Mouse (Mus musculus) layer of hippocampus, adult 2 months (tissue): ENCODE measurements around the gene Abhd14a. TPM values are rescaled to one million over a fixed set of nuclear protein-coding genes. Genes with fewer than 3 reads are reported as not detected.

ENCODE experiments used
- DNase-seq, 2 experiments: peaks; one replicate each; pipeline ENCODE4 v3.0.0; 2022; ENCODE audit warnings: low spot score in 2 of 2
- H3K27ac ChIP-seq: fragments of 200-600 bp; 2 replicates; pipeline ENCODE4 v1.8.1; 2022
- H3K4me3 ChIP-seq: fragments of 200-600 bp; 2 replicates; pipeline ENCODE4 v1.8.1; 2022; ENCODE audit warnings: mild to moderate bottlenecking
- CTCF ChIP-seq: fragments of 200-600 bp; conservative IDR thresholded peaks from 2 replicates; pipeline ENCODE4 v1.8.1; 2022; ENCODE audit warnings: antibody characterized with exemption, mild to moderate bottlenecking, moderate library complexity
- total RNA-seq, 2 experiments: library from RNA; stranded (reverse); gene quantifications; 2 replicates each; pipeline ENCODE4 v1.2.3; 2021

The Abhd14a gene
- total RNA-seq, 2 experiments from 2014 or later: 39.0 to 39.4 TPM

- TF ChIP-seq CTCF: no peak
- Histone ChIP-seq H3K27ac (peak overlapping the region; percentile 93; the same call in 1 of the 2 replicates), H3K4me3 (peak overlapping the region; percentile 72)
- DNase-seq: no peak
Observed at GRCm38 (mm10) chr9:106456325-106457162, 9.1 kb upstream of the Abhd14a start.

DNA sequence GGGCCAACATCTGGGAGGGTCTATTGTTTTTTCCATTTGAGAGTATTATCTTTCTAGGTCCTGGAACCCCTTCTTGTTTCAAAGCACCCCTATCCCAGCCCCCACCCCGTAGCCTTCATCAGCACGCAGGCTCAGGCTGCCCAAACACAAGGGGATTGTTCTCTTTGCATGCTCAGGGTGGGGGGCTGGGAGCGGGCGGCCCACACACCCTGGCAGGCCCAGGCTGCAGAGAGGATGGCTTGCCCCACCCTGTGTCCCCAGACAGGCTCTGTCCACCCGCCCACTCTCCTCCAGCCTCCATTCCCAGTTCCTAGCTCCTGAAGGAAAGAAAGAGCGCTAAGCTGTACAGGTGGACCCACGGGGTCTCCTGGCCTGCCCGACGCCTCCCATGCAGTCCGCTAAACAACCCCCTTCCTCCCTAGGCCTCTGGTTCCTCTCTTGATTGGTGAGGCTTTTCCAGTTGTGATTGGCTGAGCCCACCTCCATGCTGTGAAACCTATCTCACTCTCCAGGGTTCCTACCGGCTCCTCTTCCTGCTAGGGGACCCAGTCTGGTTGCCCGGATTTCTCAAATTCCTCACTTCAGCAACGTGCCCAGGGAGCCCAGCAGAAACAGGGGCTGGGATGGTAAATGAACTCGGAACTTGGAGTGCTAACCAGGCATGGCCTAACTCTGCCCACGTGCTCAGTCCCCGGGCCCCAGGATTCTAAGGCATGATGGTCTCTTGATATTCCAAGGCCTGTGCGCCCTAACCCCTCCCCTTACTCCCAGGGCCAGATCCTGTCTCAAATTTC lies 7.6 kb upstream of the Abhd14a start:
- Histone ChIP-seq H3K27ac (peak overlapping the region; percentile 93), H3K4me3 (peak overlapping the region; percentile 72)
- no peak for DNase-seq
- TF ChIP-seq CTCF: no peak

GRCm38 (mm10) chr9:106454071-106454761 lies 6.7 kb upstream of the Abhd14a start:
- TF ChIP-seq CTCF: no peak
- Histone ChIP-seq H3K27ac (peak overlapping the region; percentile 93), H3K4me3 (peak overlapping the region; percentile 72)
- no peak for DNase-seq

DNA sequence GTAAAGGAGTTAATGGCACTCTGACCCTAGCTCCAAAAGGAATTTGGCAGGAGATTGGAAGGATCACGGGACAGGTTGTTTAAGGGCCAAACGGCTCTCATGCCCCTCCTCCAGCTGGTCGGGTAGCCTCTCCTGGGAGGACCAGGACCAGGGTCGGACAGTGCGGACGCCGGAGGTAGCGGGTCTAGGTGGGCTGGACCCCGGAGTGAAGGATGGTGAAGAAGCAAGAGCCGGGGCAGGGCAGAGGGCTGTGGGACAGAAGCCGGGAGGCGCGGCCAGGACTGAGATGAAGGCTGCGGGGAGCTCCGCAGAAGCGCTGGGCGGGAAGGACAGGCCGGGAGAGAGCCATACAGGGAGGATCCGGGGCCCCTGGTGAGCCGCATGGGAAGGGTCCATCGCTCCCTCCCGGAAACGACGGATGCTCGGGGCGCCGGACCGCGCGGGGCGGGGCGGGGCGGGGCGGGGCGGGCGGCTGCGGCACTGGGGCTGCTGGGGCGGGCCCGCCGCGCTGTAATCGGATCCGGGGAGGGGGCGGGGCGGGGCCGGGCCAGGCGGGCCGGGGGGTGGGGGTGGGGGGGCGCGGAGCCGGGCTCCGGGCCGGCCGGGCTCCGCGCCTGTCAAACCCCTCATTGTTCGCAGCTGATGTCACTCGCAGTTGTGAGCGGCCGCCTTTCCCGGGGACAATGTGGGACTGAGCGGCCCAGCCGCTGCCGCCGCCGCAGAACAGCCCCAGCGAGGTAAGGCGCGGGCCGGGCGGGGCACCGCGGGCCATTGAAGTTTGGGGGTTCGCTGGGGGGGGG lies 6.0 kb upstream of the Abhd14a start, which contains the start of gene Pcbp4:
Gene Pcbp4, plus strand, starts transcription at position 21 of the 800 bp plus-strand sequence.
- peak in 1 of 2 experiments; percentile 58 for DNase-seq
- no peak for TF ChIP-seq CTCF
- peak within 1 kb of the TSS; percentile 72 for H3K4me3 ChIP-seq
- peak within 1 kb of the TSS; percentile 97 for H3K27ac ChIP-seq

DNA sequence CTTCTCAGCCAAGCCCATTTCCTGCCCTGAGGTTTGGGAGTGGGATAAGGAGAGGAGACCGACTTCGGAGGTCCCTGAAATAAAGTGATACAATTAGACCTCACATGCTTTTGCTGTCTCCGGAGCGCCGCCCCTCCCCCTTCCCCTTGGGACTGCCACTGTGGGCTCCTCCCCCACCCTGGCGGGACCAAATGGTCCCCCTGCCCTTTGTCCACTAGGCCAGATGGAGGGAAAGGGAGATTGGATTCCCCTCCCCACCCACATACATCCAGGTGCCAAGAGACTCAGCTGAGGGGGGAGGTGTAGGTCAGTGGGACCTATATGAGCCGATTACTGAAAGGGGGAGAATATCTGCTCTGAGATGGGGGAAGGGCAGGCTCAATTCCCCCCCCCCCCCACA lies 5.3 kb upstream of the Abhd14a start:
- Histone ChIP-seq H3K4me3 (peak overlapping the region; percentile 71), H3K27ac (peak overlapping the region; percentile 97)
- no peak for TF ChIP-seq CTCF
- no peak for DNase-seq

DNA sequence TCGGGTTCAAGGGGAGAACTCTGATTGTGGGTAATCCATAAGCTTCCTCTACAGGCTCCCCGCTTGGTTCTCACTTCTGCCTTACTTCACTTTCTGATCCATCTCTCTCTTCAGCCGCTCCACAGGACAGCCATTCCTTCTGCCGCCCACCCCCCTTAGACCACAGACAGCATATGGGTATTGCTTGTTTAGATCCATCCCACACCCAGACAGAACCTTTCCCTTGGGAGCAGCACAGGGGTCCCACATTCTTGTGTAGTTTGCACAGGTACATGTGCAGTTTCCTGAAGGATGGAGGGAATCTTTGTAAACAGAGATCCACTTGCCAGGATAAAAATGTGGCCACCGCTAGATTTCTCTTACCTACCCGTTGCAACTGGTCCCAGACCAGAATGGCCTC lies 4.9 kb upstream of the Abhd14a start:
- TF ChIP-seq CTCF: no peak
- Histone ChIP-seq H3K4me3 (peak overlapping the region; percentile 71; the same call in 1 of the 2 replicates), H3K27ac (peak overlapping the region; percentile 97; the same call in 1 of the 2 replicates)
- DNase-seq: no peak

- Histone ChIP-seq H3K27ac (no peak overlapping the region), H3K4me3 (no peak overlapping the region)
- DNase-seq: no peak
- no peak for TF ChIP-seq CTCF
Observed at GRCm38 (mm10) chr9:106451899-106452298, 4.4 kb upstream of the Abhd14a start.

GRCm38 (mm10) chr9:106451298-106451697 lies 3.8 kb upstream of the Abhd14a start:
- H3K4me3 ChIP-seq: no peak overlapping the region
- no peak for TF ChIP-seq CTCF
- no peak for DNase-seq
- H3K27ac ChIP-seq: no peak overlapping the region

DNA sequence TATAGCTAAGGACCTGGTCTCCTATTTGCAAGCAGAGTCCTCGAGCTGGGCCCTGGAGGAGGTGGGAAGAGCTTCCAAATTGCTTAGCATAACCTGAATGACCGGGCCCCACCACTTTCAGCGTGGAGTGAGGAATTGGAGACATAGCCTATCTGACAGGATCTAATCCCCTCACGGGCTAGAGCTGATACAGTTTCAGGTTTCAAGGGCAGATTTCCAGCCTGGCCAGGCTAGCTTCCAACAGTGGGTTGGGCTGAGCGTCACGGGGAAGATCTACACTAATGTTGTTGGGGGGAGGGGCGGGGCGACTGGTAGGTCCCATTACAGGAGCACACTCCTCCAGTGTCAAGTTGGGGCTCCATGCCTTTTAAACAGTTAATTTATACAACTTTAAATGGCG lies 3.2 kb upstream of the Abhd14a start:
- no peak overlapping the region; the same call in 1 of the 2 replicates for H3K27ac ChIP-seq
- no peak overlapping the region for H3K4me3 ChIP-seq
- no peak for TF ChIP-seq CTCF
- DNase-seq: no peak

DNA sequence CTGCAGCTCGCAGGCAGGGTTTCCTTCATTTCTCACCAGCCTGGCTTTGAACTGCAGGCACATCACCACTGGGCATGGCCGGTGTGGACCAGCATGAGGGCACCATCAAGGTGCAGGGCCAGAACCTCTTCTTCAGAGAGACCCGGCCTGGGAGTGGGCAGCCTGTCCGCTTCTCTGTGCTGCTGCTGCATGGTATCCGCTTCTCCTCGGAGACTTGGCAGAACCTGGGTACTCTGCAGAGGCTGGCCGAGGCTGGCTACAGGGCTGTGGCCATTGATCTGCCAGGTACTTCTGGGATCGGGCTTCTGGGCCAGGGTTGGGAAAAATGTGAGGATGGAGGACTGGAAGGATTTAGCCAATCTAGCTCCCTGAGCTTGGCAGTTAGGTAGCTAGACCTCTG lies 2.5 kb upstream of the Abhd14a start:
- no peak for TF ChIP-seq CTCF
- Histone ChIP-seq H3K27ac (peak overlapping the region; percentile 93; the same call in 1 of the 2 replicates), H3K4me3 (no peak overlapping the region)
- no peak for DNase-seq

DNA sequence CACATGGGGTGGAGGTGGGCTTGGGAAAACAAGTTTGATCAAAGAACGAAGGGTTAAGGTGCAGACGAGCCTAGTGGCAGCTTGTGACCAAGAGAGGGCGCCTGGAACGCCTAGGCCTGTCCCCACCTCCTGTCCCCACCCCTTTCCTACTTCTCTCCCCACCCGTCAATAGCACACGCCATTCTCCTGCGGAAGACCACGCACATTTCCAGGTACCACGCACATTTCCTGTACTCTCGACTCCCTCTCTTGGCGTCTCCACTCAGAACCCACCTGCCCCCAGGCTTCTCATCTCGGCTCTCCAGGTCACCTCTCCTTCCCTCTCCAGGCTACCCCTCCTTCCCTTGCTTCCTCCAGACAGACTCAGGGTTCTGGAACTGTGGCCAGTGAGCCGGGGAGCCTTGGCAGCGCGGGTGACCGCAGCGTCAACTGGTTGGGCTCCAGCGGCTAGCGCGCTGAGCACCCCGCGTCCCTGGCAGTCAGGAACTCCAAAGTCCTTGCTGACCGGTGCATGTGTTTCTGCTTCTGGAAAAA lies 1.1 kb upstream of the Abhd14a start:
- peak; percentile 72 to 74 for DNase-seq
- peak overlapping the region; percentile 93 for H3K27ac ChIP-seq
- peak; percentile 86 for TF ChIP-seq CTCF
- H3K4me3 ChIP-seq: peak overlapping the region; percentile 80

DNA sequence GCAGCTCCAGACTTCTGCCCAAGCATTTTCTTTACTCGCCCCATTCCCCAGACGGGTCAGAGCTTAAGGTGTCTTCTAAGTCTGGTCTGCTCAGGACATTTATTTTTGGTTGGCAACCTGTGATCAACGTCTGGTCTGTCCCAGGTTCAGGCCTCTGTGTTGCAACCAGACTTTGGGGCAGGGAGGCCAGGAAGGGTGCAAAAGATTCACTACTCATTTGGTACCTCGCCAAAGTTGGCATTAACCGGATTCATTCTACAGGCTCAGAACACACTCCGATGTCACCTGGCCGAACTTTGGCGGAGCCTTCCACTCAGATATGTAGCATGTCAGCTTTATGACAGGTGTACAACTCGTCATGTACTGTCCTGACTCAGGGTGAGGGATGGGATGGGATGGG lies 473 bp upstream of the Abhd14a start:
- H3K4me3 ChIP-seq: peak overlapping the region; percentile 80
- no peak for DNase-seq
- H3K27ac ChIP-seq: peak overlapping the region; percentile 93
- no peak for TF ChIP-seq CTCF
